ENCODE assay signal across 13 mouse cellular contexts in the genomic region with DNA sequence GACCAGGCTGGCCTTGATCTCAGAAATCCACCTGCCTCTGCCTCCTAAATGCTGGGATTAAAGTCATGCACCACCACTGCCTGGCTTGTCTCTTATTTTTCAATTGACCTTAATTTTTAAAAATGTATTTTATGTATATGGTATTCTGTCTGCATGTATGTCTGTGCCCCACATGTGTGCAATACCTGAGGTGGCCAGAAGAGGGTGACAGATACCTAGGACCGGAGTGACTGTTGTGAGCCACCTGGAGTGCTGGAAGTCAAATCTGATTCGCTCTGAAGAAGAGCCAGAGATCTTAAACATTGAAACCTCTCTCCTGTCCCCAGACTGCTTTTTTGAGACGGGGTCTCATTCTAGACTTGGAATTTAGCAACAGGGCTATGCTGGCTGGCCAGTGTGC. TPM values are rescaled to one million over a fixed set of nuclear protein-coding genes. Genes with fewer than 3 reads are reported as not detected.
DNase-seq lines count a peak whose midpoint lies in the region; ATAC-seq and TF ChIP-seq lines count a peak whose summit lies in the region.
"Had no signal": no experiment of that assay in that cellular context is flagged by ENCODE, and none has a peak within 500 bp of the region (broad histone marks: within the 10 kb centered on the region; RNA-seq: fewer than 3 reads in every experiment).

No protein-coding gene starts in this region.

- H3K9ac ChIP-seq in lung, postnatal 0 days (replicated peaks; ENCODE audit: low read depth): no peak overlapping the region
- no peak overlapping the region for H3K9ac ChIP-seq in heart, embryonic 12.5 days

- no peak for ATAC-seq in lung, postnatal 0 days
- 0 out of 2 replicates have a peak, but pooled peaks have one; percentile 50 for ATAC-seq in erythroblast, adult 5-6 weeks (replicated peaks; ENCODE audit: low FRiP score, poor library complexity, severe bottlenecking)
- ATAC-seq in heart, embryonic 12.5 days (ENCODE audit: insufficient number of reproducible peaks, low FRiP score): no peak
- ATAC-seq in monocyte, adult 5-6 weeks (replicated peaks; ENCODE audit: insufficient number of reproducible peaks, low FRiP score, low TSS enrichment, poor library complexity, severe bottlenecking): no peak; the same call in 1 of the 2 replicates
- ATAC-seq: intestine, embryonic 16.5 days had no signal

- H3K36me3 ChIP-seq in lung, postnatal 0 days (ENCODE audit: insufficient read depth, low read length): no peaks in the 10 kb centered on the region
- no peaks in the 10 kb centered on the region for H3K36me3 ChIP-seq in heart, embryonic 12.5 days

- TF ChIP-seq EP300 in lung, postnatal 0 days (IDR thresholded peaks at IDR 0.05): no peak

- H3K4me2 ChIP-seq in lung, postnatal 0 days (replicated peaks; ENCODE audit: low read depth, low read length): no peak overlapping the region
- no peak overlapping the region for H3K4me2 ChIP-seq in heart, embryonic 12.5 days

- no peaks in the 10 kb centered on the region for H3K4me1 ChIP-seq in lung, postnatal 0 days (ENCODE audit: insufficient read depth, low read depth, low read length)
- no peaks in the 10 kb centered on the region for H3K4me1 ChIP-seq in heart, embryonic 12.5 days (replicated peaks)

- H3K27me3 ChIP-seq in lung, postnatal 0 days (replicated peaks; ENCODE audit: insufficient read depth, low read length): no peaks in the 10 kb centered on the region
- H3K27me3 ChIP-seq in heart, embryonic 12.5 days (replicated peaks): 0 out of 2 replicates have a peak, but pooled peaks cover 6% of the 10 kb centered on the region

- WGBS in lung, postnatal 0 days: 81% methylated on average over 3 of the region's 3 CpGs
- 65% methylated on average over 3 of the region's 3 CpGs for WGBS in heart, embryonic 12.5 days

- H3K27ac ChIP-seq in lung, postnatal 0 days (ENCODE audit: low read length): no peak overlapping the region
- no peak overlapping the region for H3K27ac ChIP-seq in heart, embryonic 12.5 days (ENCODE audit: poor library complexity, severe bottlenecking)

- H3K4me3 ChIP-seq in lung, postnatal 0 days (ENCODE audit: low read depth, low read length): no peak overlapping the region
- H3K4me3 ChIP-seq in heart, embryonic 12.5 days: no peak overlapping the region

- no peak for DNase-seq in lung, postnatal 0 days (ENCODE audit: low spot score)
- no peak for DNase-seq in lung, postnatal 10 days
- DNase-seq in NIH3T3 (ENCODE audit: low read depth): peak; percentile 33
- peak; percentile 56 for DNase-seq in thymus, postnatal 0 days (ENCODE audit: low spot score)
- no peak for DNase-seq in frontal cortex, postnatal 14 days (ENCODE audit: low spot score in 2 of 2)
- DNase-seq: heart, adult 11 months; midbrain, embryonic 14.5 days; right cerebral cortex, adult 18-20 months had no signal

- H3K9me3 ChIP-seq in lung, postnatal 0 days (ENCODE audit: low read length): no peaks in the 10 kb centered on the region
- H3K9me3 ChIP-seq in heart, embryonic 12.5 days (replicated peaks): peaks cover 9% of the 10 kb centered on the region

- TF ChIP-seq CTCF in lung, postnatal 0 days (IDR thresholded peaks at IDR 0.05): peak; percentile 58

RNA-seq across cellular contexts. Expression of gene Gm4869, which starts 26.9 kb away (rescaled TPM):
- polyA plus RNA-seq in lung, postnatal 0 days (2015; fragmentation: Nextera tagmentation; extraction: Ambion mirVana): not detected in 2 replicates
- total RNA-seq in erythroblast, adult 5-6 weeks (2015; ENCODE audit: low replicate concordance): not detected in 2 replicates
- total RNA-seq in erythroblast, adult 5-6 weeks (2017; ENCODE audit: low replicate concordance): not detected in 2 replicates
- polyA plus RNA-seq in thymus, postnatal 0 days (2015; fragmentation: Nextera tagmentation; extraction: Ambion mirVana): not detected in 2 replicates
- polyA plus RNA-seq in heart, embryonic 12.5 days (2016; fragmentation: Nextera tagmentation; extraction: Ambion mirVana): 0.06 TPM in 1 of 2 replicates, not detected in the other
- total RNA-seq in monocyte, adult 5-6 weeks (2017): not detected in 3 replicates
- polyA plus RNA-seq: intestine, embryonic 16.5 days; limb, embryonic 11.5 days; midbrain, embryonic 14.5 days had no signal

RNA-seq across cellular contexts. Expression of gene Chst12, which starts 33.0 kb away (rescaled TPM):
- polyA plus RNA-seq in lung, postnatal 0 days (2015; fragmentation: Nextera tagmentation; extraction: Ambion mirVana): 19.9 and 21.7 TPM in 2 replicates
- total RNA-seq in erythroblast, adult 5-6 weeks (2015; ENCODE audit: low replicate concordance): 28.8 and 30.2 TPM in 2 replicates
- 7.8 and 11.2 TPM in 2 replicates for total RNA-seq in erythroblast, adult 5-6 weeks (2017; ENCODE audit: low replicate concordance)
- 14.7 and 17.5 TPM in 2 replicates for polyA plus RNA-seq in thymus, postnatal 0 days (2015; fragmentation: Nextera tagmentation; extraction: Ambion mirVana)
- polyA plus RNA-seq in heart, embryonic 12.5 days (2016; fragmentation: Nextera tagmentation; extraction: Ambion mirVana): 22.5 TPM in 2 replicates
- 30.8 to 35.1 TPM (median 32.4 TPM) in 3 replicates for total RNA-seq in monocyte, adult 5-6 weeks (2017)

RNA-seq across cellular contexts. Expression of gene Eif3b, which starts 53.2 kb away (rescaled TPM):
- 69.8 and 81.5 TPM in 2 replicates for polyA plus RNA-seq in lung, postnatal 0 days (2015; fragmentation: Nextera tagmentation; extraction: Ambion mirVana)
- total RNA-seq in erythroblast, adult 5-6 weeks (2015; ENCODE audit: low replicate concordance): 58.0 and 74.0 TPM in 2 replicates
- 17.0 and 37.8 TPM in 2 replicates for total RNA-seq in erythroblast, adult 5-6 weeks (2017; ENCODE audit: low replicate concordance)
- polyA plus RNA-seq in thymus, postnatal 0 days (2015; fragmentation: Nextera tagmentation; extraction: Ambion mirVana): 99.8 and 114 TPM in 2 replicates
- 128 and 138 TPM in 2 replicates for polyA plus RNA-seq in heart, embryonic 12.5 days (2016; fragmentation: Nextera tagmentation; extraction: Ambion mirVana)
- 58.0 to 92.8 TPM (median 85.6 TPM) in 3 replicates for total RNA-seq in monocyte, adult 5-6 weeks (2017)

Comparison
In these comparisons a context has a peak if more than half of its experiments do, and no peak if none do; other contexts are left out.
1. DNase-seq: peak in NIH3T3 (single experiment) and thymus, postnatal 0 days (single experiment); none in lung, postnatal 0 days (single experiment), lung, postnatal 10 days (single experiment) and frontal cortex, postnatal 14 days (0 of 2).